22 mouse cellular contexts compared by ENCODE assay signal in genomic region chr14:105302708-105303107, GRCm38 (mm10). TPM values are rescaled to one million over a fixed set of nuclear protein-coding genes. Genes with fewer than 3 reads are reported as not detected.
DNase-seq lines count a peak whose midpoint lies in the region; ATAC-seq and TF ChIP-seq lines count a peak whose summit lies in the region.
"Had no signal": no experiment of that assay in that cellular context is flagged by ENCODE, and none has a peak within 500 bp of the region (broad histone marks: within the 10 kb centered on the region; RNA-seq: fewer than 3 reads in every experiment).

No protein-coding gene starts in this region.

- H3K9me3 ChIP-seq in forebrain, postnatal 0 days (ENCODE audit: low read length), result no peaks in the 10 kb centered on the region
- no peaks in the 10 kb centered on the region for H3K9me3 ChIP-seq in forebrain, embryonic 12.5 days
- H3K9me3 ChIP-seq in hindbrain, postnatal 0 days (ENCODE audit: low read length), result no peaks in the 10 kb centered on the region
- no peaks in the 10 kb centered on the region for H3K9me3 ChIP-seq in hindbrain, embryonic 10.5 days
- no peaks in the 10 kb centered on the region for H3K9me3 ChIP-seq in lung, embryonic 14.5 days (ENCODE audit: low read depth, low read length)
- H3K9me3 ChIP-seq: forebrain, embryonic 10.5 days; heart, embryonic 12.5 days; hindbrain, embryonic 12.5 days; midbrain, embryonic 13.5 days; neural tube, embryonic 12.5 days had no signal

- no peaks in the 10 kb centered on the region for H3K4me1 ChIP-seq in forebrain, postnatal 0 days (ENCODE audit: insufficient read depth)
- H3K4me1 ChIP-seq in forebrain, embryonic 12.5 days, result no peaks in the 10 kb centered on the region
- no peaks in the 10 kb centered on the region for H3K4me1 ChIP-seq in hindbrain, postnatal 0 days (ENCODE audit: insufficient read depth, low read length)
- H3K4me1 ChIP-seq in hindbrain, embryonic 10.5 days (replicated peaks), result peaks cover 31% of the 10 kb centered on the region
- no peaks in the 10 kb centered on the region for H3K4me1 ChIP-seq in lung, embryonic 14.5 days (ENCODE audit: insufficient read depth)
- H3K4me1 ChIP-seq: forebrain, embryonic 10.5 days; hindbrain, embryonic 12.5 days; midbrain, embryonic 13.5 days; neural tube, embryonic 12.5 days had no signal

- no peak for ATAC-seq in forebrain, postnatal 0 days
- no peak for ATAC-seq in forebrain, embryonic 12.5 days (ENCODE audit: low FRiP score)
- ATAC-seq in hindbrain, postnatal 0 days, result no peak
- no peak for ATAC-seq in lung, embryonic 14.5 days (ENCODE audit: insufficient read depth)
- ATAC-seq: CD4-positive, CD25-positive, alpha-beta regulatory T cell, adult 4 months; midbrain, embryonic 13.5 days had no signal

- no peak for DNase-seq in forebrain, postnatal 0 days
- peak; percentile 28 for DNase-seq in hindbrain, postnatal 0 days (ENCODE audit: low spot score)
- DNase-seq in hindbrain, embryonic 10.5 days (ENCODE audit: low spot score), result no peak
- DNase-seq in lung, embryonic 14.5 days, result peak; percentile 41
- DNase-seq in lung, postnatal 36 days, result no peak
- peak; percentile 20 for DNase-seq in NIH3T3 (ENCODE audit: low read depth)
- no peak for DNase-seq in thymus, adult 18-20 months
- DNase-seq: adrenal gland, adult 8-10 months; cerebellum, adult 18-20 months; cerebellum, postnatal 14 days; gastrocnemius, postnatal 10 days; heart, postnatal 10 days; kidney, adult 11 months; right cerebral cortex, postnatal 14 days had no signal

- H3K27ac ChIP-seq in forebrain, postnatal 0 days (ENCODE audit: low read depth, low read length), result no peak overlapping the region
- no peak overlapping the region for H3K27ac ChIP-seq in forebrain, embryonic 12.5 days
- H3K27ac ChIP-seq in hindbrain, postnatal 0 days, result no peak overlapping the region
- H3K27ac ChIP-seq in hindbrain, embryonic 10.5 days, result no peak overlapping the region
- H3K27ac ChIP-seq in lung, embryonic 14.5 days (ENCODE audit: low read depth), result no peak overlapping the region
- H3K27ac ChIP-seq: forebrain, embryonic 10.5 days; hindbrain, embryonic 12.5 days; liver, embryonic 14.5 days; midbrain, embryonic 13.5 days; neural tube, embryonic 12.5 days had no signal

- H3K4me3 ChIP-seq in forebrain, postnatal 0 days (ENCODE audit: low read depth, low read length), result no peak overlapping the region
- H3K4me3 ChIP-seq in forebrain, embryonic 12.5 days (replicated peaks), result no peak overlapping the region
- no peak overlapping the region for H3K4me3 ChIP-seq in hindbrain, postnatal 0 days (ENCODE audit: low read length)
- H3K4me3 ChIP-seq in hindbrain, embryonic 10.5 days, result no peak overlapping the region
- no peak overlapping the region for H3K4me3 ChIP-seq in lung, embryonic 14.5 days (ENCODE audit: low read depth, low read length)
- H3K4me3 ChIP-seq: forebrain, embryonic 10.5 days; heart, embryonic 12.5 days; hindbrain, embryonic 12.5 days; midbrain, embryonic 13.5 days; neural tube, embryonic 12.5 days had no signal

- no peak overlapping the region for H3K4me2 ChIP-seq in forebrain, postnatal 0 days (ENCODE audit: low read depth)
- no peak overlapping the region for H3K4me2 ChIP-seq in forebrain, embryonic 12.5 days
- no peak overlapping the region for H3K4me2 ChIP-seq in hindbrain, postnatal 0 days (ENCODE audit: low read depth, low read length)
- H3K4me2 ChIP-seq in lung, embryonic 14.5 days, result no peak overlapping the region
- H3K4me2 ChIP-seq: heart, embryonic 12.5 days; hindbrain, embryonic 12.5 days; midbrain, embryonic 13.5 days; neural tube, embryonic 12.5 days had no signal

- WGBS in forebrain, postnatal 0 days, result 63% methylated on average over 4 of the region's 4 CpGs
- 64% methylated on average over 4 of the region's 4 CpGs for WGBS in forebrain, embryonic 12.5 days
- WGBS in hindbrain, postnatal 0 days, result 57% methylated on average over 4 of the region's 4 CpGs
- 62% methylated on average over 4 of the region's 4 CpGs for WGBS in hindbrain, embryonic 10.5 days
- WGBS in lung, embryonic 14.5 days, result 76% methylated on average over 4 of the region's 4 CpGs

- peak; percentile 53; the same call in 1 of the 2 replicates for TF ChIP-seq CTCF in forebrain, postnatal 0 days (IDR thresholded peaks at IDR 0.05; ENCODE audit: low read depth)
- peak; percentile 44 for TF ChIP-seq CTCF in hindbrain, postnatal 0 days (IDR thresholded peaks at IDR 0.05; ENCODE audit: low read depth)
- TF ChIP-seq CTCF in lung, embryonic 14.5 days (IDR thresholded peaks at IDR 0.05; ENCODE audit: low read depth), result 0 out of 2 replicates have a peak, but pooled peaks have one; percentile 6

- no peak overlapping the region for H3K9ac ChIP-seq in forebrain, postnatal 0 days
- no peak overlapping the region for H3K9ac ChIP-seq in forebrain, embryonic 12.5 days
- H3K9ac ChIP-seq in hindbrain, postnatal 0 days (replicated peaks; ENCODE audit: low read length), result no peak overlapping the region
- no peak overlapping the region for H3K9ac ChIP-seq in lung, embryonic 14.5 days
- H3K9ac ChIP-seq: heart, embryonic 12.5 days; hindbrain, embryonic 12.5 days; liver, embryonic 14.5 days; midbrain, embryonic 13.5 days; neural tube, embryonic 12.5 days had no signal

- H3K27me3 ChIP-seq in forebrain, postnatal 0 days (ENCODE audit: insufficient read depth, low read length), result no peaks in the 10 kb centered on the region
- H3K27me3 ChIP-seq in forebrain, embryonic 12.5 days, result no peaks in the 10 kb centered on the region
- no peaks in the 10 kb centered on the region for H3K27me3 ChIP-seq in hindbrain, postnatal 0 days (ENCODE audit: insufficient read depth, low read length)
- H3K27me3 ChIP-seq in hindbrain, embryonic 10.5 days (ENCODE audit: insufficient read depth, poor library complexity, severe bottlenecking), result peaks cover 6% of the 10 kb centered on the region; the same call in 1 of the 2 replicates
- no peaks in the 10 kb centered on the region for H3K27me3 ChIP-seq in lung, embryonic 14.5 days (ENCODE audit: insufficient read depth, low read length)
- H3K27me3 ChIP-seq: heart, embryonic 12.5 days; hindbrain, embryonic 12.5 days; midbrain, embryonic 13.5 days; neural tube, embryonic 12.5 days had no signal

- H3K36me3 ChIP-seq in forebrain, postnatal 0 days (ENCODE audit: insufficient read depth), result no peaks in the 10 kb centered on the region; the same call in 1 of the 2 replicates
- no peaks in the 10 kb centered on the region for H3K36me3 ChIP-seq in forebrain, embryonic 12.5 days (replicated peaks)
- H3K36me3 ChIP-seq in hindbrain, postnatal 0 days (ENCODE audit: insufficient read depth, low read length), result no peaks in the 10 kb centered on the region
- H3K36me3 ChIP-seq in hindbrain, embryonic 10.5 days, result peaks cover 13% of the 10 kb centered on the region
- H3K36me3 ChIP-seq in lung, embryonic 14.5 days (ENCODE audit: insufficient read depth), result 0 out of 2 replicates have a peak, but pooled peaks cover 13% of the 10 kb centered on the region
- H3K36me3 ChIP-seq: neural tube, embryonic 12.5 days had no signal

RNA-seq across cellular contexts. Expression of gene Ndfip2, which starts 44.3 kb away (rescaled TPM):
- 111 and 126 TPM in 2 replicates for total RNA-seq in forebrain, postnatal 0 days (2014; rRNA removed)
- polyA plus RNA-seq in forebrain, postnatal 0 days (2015; fragmentation: Nextera tagmentation; extraction: Ambion mirVana), result 86.5 and 97.6 TPM in 2 replicates
- polyA plus RNA-seq in forebrain, embryonic 12.5 days (2016; fragmentation: Nextera tagmentation; extraction: Ambion mirVana), result 61.5 and 65.7 TPM in 2 replicates
- 155 and 175 TPM in 2 replicates for total RNA-seq in hindbrain, postnatal 0 days (2014; rRNA removed)
- 118 and 119 TPM in 2 replicates for polyA plus RNA-seq in hindbrain, postnatal 0 days (2015; fragmentation: Nextera tagmentation; extraction: Ambion mirVana)
- 48.4 and 58.9 TPM in 2 replicates for polyA plus RNA-seq in hindbrain, embryonic 10.5 days (2016; fragmentation: Nextera tagmentation; extraction: Ambion mirVana)
- 60.3 and 63.8 TPM in 2 replicates for polyA plus RNA-seq in lung, embryonic 14.5 days (2014; fragmentation: Nextera tagmentation; extraction: Ambion mirVana)

Comparison
In these comparisons a context has a peak if more than half of its experiments do, and no peak if none do; other contexts are left out.
1. DNase-seq: peak in hindbrain, postnatal 0 days (single experiment), lung, embryonic 14.5 days (single experiment) and NIH3T3 (single experiment); none in forebrain, postnatal 0 days (single experiment), hindbrain, embryonic 10.5 days (single experiment), lung, postnatal 36 days (single experiment) and thymus, adult 18-20 months (0 of 2).
2. Peak in every context shown above with its lines, with median percentiles within 50 percentile points of each other: CTCF ChIP-seq.